Mouse (Mus musculus) R1 (cell line): ENCODE data around the gene Bag6.
"Not testable (repeated sequence)": the region's sequence is repeated elsewhere in the genome, so short reads cannot be mapped to it uniquely, and the experiment has no call there.

Source experiments
- DNase-seq: peaks from one replicate; pipeline ENCODE4 v3.0.0-alpha.2; 2018; ENCODE audit warnings: low read depth, low spot score

Bag6 gene

GRCm38 (mm10) chr17:35111774-35112173 lies 23.2 kb upstream of the Bag6 start:
- DNase-seq: no peak

DNA sequence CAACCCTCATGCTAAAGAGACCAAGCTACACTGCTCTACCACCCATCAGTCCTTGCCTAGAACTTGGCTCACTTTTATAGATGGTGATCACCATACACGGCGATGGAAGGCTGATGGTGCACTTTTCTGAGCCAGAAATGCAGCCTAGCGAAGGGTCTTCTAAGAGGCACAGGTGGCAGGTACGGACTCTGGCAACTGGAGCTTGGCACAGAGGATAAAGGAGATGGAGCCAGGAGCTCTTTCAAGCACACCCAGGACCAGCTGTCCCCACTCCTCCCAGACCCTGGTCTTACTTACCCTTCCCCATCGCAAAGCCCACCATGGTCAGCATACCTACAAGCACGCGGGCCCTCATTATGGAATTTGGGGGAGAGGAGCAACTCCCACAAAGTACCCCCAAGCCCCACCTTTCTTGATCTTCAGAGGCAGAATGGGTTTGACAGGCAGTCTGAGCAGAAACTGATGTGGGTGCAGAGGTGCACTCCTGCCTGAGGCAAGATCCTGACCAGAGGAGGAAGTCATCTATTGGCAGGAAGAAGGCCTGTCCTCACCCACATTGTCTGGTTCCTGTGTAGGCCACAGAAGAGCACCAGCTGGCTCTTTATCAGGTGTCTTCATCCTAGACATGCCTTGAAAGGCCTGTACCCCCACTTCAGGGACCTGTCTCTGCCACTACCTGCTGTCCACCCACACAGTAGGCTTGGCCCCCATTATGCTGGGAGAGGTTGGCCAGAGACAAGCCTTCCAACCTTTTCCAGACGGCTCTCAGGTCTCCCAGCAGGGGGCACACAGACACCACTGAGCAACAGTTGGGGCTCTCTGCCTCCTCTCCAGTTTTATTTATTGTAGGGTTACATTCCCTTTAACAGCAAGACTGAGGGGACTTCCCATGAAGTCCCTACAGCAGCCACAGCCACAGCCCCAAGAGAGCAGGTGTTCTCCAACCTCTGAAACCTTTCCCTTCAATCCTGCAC lies 19.6 kb upstream of the Bag6 start, which contains the start of gene Ly6g5b:
Ly6g5b (minus strand) TSS at position 383 of the 974 bp plus-strand sequence.
- no peak for DNase-seq

- no peak for DNase-seq
Measured at GRCm38 (mm10) chr17:35120745-35121142, 14.2 kb upstream of the Bag6 start.

GRCm38 (mm10) chr17:35121143-35121799 lies 13.7 kb upstream of the Bag6 start, which contains the start of gene Gpank1:
TSS of gene Gpank1 (plus strand) at chr17:35121455.
- DNase-seq: peak; percentile 100

DNA sequence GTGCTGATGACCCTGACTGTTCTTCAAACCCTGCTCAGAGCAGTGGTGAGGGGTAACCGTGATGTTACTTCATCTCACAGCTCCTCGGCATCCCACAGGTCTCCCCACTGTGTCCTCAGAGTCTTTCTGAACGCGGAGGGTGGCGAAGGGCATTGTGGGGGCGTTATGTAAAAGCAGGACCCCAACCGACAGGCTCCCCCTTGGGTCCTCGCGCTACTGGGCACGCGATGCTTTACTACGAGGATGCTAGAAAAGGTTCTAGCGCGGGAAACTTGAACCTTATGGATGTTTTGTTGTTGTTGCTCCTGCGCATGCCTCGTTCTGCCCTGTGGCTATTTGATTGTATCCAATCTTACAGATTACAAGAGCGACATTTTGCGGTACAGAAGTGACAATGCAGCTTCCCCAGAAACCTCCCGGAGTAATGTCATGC lies 13.1 kb upstream of the Bag6 start, which contains the start of gene Csnk2b:
Csnk2b (minus strand) TSS at position 183 of the 433 bp plus-strand sequence.
- peak; percentile 76 for DNase-seq

- not testable (repeated sequence) for DNase-seq
Measured at GRCm38 (mm10) chr17:35123287-35123686, 11.7 kb upstream of the Bag6 start.

- DNase-seq: not testable (repeated sequence)
Measured at GRCm38 (mm10) chr17:35124261-35124896, 10.6 kb upstream of the Bag6 start.

DNA sequence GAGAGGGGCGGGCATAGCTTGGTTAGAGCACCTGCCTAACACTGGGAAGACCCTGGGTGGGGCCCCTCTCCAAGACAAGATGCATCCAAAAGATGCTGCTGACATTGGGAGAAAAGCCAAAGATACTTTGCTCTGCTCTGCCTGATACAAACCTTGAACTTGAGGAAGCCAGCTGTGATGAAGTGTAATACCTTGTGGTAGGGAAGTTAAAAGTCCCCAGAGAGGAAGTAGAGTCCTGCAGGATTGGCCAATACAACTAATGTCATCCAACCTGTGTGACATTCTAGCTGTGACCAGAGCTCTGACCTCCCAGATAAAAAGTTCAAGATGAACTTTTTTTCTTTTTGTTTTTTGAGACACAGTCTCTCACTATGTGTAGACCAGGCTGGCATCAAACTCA lies 9.9 kb upstream of the Bag6 start:
- no peak for DNase-seq

GRCm38 (mm10) chr17:35125578-35125977 lies 9.4 kb upstream of the Bag6 start:
- no peak for DNase-seq

DNA sequence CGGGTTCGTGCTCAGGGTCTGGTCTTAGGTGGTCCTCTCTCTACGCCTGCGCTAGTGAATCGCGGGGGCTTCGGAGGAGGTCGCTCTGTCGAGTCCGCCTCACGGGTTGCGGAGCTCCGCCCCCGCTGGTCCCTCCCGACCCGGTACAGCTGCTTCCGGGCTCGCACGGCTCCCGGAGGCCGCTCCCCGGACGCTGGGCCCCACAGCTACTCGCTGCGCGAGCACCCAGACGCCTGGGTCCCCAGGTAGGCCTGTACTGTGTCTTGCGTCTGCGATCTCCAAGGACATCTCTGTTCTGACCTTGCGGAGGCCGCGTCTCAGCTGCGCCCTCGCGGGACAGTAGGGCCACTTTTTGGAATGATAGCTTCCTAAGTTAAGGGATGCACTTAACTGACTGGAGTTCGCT lies 8.8 kb upstream of the Bag6 start, which contains the start of gene D17H6S53E:
D17H6S53E (plus strand) TSS at position 168 of the 406 bp plus-strand sequence.
- no peak for DNase-seq

GRCm38 (mm10) chr17:35127017-35127416 lies 8.0 kb upstream of the Bag6 start:
- no peak for DNase-seq

DNA sequence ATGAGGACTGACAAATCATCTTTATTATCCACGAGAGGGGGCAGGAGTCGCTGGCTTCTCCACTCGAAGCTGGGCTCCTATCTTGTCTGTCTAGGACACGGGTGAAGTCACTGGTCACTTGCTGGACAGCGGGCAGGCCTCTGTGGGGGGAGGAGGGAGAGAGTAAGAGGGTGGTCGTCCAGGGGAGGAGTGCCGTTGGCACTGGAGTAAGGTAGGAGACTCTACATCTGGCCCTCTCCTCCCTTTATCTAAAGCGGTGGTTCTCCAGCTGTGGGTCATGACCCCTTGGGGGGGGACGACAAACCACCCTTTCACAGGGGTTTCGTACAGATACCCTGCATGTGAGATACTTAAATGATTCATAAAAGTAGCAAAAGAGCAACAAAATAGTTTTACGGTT lies 6.0 kb upstream of the Bag6 start:
- no peak for DNase-seq

- no peak for DNase-seq
Measured at GRCm38 (mm10) chr17:35131038-35131437, 3.9 kb upstream of the Bag6 start.

DNA sequence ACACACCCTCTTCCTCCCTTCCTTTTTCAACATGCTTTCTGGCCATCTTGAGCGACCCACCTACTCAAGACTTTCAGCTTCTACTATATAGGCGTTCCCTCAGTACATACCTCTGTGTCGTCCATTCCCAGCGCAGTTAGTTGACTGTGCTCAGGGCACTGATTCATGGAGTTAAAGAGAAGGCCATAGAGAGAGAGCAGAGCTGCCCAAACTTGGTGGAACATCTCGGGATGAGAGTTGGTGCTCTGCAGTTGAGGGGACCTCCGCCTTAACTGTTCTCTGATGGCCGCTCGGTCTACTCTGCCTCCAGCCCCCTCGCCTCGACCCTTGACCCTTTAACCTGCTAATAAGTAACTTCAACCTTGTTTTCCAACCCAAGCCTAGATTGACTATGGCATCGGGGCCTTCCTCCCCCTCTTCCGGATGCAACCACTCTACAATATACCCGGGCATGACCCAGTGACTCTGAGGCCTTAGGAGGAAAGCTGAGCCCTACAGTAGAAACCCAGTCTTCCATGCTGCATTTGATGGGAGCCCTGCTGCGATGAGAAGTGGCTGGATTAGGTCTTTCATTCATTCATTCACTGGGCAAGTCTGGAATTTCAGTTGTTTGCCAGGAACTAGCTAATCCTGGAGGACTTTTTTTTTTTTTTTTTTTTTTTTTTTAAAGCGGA lies 3.3 kb upstream of the Bag6 start, which contains the start of gene Apom:
Apom (minus strand) TSS at position 551 of the 674 bp plus-strand sequence.
- peak; percentile 60 for DNase-seq

GRCm38 (mm10) chr17:35132174-35132560 lies 2.8 kb upstream of the Bag6 start:
- DNase-seq: no peak

DNA sequence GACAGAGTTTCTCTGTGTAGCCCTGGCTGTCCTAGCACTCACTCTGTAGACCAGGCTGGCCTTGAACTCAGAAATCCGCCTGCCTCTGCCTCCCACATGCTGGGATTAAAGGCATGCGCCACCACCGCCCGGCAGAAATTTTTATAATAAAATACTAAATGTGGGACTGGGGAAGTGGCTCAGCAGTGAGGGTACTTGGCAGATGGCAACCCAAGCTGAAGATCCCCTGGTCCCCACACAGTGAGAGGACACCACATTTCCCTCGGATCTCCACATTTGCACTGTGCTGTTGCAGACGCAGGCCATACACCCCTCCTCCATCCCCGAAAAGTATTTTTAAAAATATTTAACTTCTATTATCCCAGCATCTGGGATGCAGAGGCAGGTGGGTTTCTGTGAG lies 1.5 kb upstream of the Bag6 start:
- no peak for DNase-seq

DNA sequence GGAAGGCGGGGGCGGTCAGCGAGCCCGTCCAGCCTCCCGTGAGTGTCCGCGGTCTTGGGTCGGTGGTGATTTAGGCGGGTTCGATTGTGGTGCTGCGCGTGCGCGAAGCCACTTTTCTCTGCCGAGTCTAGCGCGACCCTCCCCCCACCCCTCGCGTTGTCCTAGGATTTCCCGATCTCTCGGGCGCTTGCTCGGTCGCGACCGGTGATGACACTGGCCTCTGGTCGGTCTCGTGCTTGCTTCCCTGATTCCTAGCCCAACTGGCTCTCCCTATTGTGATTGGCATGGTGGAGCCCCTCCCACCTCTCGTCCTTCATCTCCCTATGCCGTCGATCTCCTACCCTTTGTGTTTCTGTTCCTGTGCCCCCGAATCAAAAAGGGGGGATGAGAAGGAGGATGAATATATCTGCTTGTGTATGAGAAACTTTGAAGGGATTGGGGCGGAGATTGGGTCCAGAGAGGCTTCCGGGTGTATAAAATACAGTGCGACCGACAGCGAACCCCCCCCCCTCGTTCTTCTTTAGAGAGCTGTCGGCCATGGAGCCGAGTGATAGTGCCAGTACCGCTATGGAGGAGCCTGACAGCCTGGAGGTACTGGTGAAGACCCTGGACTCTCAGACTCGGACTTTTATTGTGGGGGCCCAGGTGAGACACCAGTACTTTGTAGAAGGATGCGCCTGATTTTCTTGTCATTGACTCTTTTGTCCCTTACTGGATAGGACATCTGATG lies 778 bp downstream of the Bag6 start:
- peak; percentile 83 for DNase-seq

DNA sequence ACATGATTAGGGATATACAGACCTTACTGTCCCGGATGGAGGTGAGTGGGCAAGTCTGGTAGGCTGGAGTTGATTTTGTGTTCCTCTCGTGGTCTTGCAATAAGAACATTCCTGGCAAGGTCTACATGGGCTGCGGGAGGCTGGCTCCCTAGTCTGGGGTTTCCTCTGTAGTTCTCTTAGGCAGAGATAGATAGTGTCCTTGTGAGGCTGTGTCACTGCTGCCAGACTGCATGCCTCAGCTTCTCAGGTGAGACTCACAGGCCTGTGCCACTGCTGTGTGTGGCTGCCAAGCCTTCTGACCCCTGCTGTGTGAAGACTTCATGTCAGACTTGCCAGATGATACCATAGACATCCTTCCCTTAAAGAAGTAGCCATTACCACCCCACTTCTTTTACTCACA lies 4.3 kb downstream of the Bag6 start:
- DNase-seq: no peak

- DNase-seq: no peak
Measured at GRCm38 (mm10) chr17:35140490-35140996, 5.6 kb downstream of the Bag6 start.

DNA sequence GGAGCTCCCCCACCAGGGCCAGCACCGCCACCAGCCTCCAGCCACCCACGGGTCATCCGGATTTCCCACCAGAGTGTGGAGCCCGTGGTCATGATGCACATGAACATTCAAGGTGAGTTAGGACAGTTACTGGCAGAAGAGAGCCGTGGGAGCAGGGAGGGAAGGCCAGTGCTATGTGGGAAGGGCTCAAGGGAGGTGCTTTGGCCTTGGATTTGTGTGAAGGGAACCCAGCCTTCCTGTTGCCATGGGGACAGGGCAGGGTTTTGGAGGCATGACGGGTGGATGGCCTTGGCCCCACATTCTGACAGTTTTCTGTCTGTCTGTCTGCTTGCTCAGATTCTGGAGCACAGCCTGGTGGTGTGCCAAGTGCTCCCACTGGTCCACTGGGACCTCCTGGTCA lies 7.0 kb downstream of the Bag6 start:
- peak; percentile 66 for DNase-seq
